Mouse (Mus musculus) heart, postnatal 0 days (tissue): ENCODE measurements around the gene Smyd1.

Experiments
- CTCF ChIP-seq: IDR thresholded peaks from 2 replicates; pipeline ENCODE4 v1.5.1; 2016; ENCODE audit warnings: antibody characterized with exemption, control low read depth, low read depth
- EP300 ChIP-seq: IDR thresholded peaks from 2 replicates; pipeline ENCODE4 v1.6.1; 2016; ENCODE audit warnings: antibody characterized with exemption, low read depth

DNA sequence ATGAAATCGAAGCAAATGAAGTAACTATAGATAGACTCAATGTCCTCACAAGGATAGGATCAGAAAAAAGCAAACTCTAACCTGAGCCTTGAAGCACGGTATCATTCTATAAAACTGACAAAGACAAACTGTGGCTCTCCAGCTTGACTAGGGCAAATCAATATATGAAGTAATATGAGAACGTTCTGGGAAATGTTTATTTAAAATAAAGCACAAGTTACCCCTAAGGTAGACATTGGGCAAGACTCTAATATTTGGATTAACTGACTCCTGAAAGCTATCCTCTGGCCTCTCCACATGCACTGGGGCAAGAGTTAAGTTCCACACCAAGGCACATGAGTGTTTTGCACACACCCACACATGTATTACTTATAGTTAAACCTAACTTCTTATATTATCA lies 61.0 kb downstream of the Smyd1 start:
- TF ChIP-seq CTCF = no peak
- no peak for TF ChIP-seq EP300
